Mouse (Mus musculus) liver, postnatal 0 days (tissue): ENCODE measurements around the gene Slc25a39.

Experiments used
- CTCF ChIP-seq: sonication (generic); IDR thresholded peaks from 2 replicates; pipeline ENCODE4 v1.5.1; 2016; ENCODE audit warnings: antibody characterized with exemption, low read depth
- EP300 ChIP-seq: IDR thresholded peaks from 2 replicates; pipeline ENCODE4 v1.6.1; 2016; ENCODE audit warnings: antibody characterized with exemption, low read depth, mild to moderate bottlenecking

DNA sequence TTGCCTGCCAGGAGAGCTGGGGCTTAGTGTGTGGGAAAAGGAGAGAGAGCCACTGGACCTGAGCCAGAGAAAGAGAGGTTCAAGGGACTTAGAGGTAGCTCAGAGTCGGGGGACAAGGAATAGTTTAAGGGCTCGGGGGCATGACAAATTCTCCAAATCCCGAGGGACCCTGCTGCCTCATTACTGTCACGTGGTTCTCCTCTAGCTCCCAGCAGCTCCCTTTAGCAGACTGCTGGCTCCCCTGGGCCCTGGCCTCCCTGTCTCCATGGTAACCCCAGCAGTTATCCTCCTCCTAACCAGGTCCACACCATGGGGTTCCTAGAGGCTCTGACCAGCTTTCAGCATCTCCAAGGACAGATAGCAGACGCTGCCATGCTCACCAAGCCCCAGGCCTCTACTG lies 12.5 kb downstream of the Slc25a39 start:
- no peak for TF ChIP-seq CTCF
- no peak for TF ChIP-seq EP300
